Mouse (Mus musculus): ENCODE data around the gene BC080695. TPM values are rescaled to one million over a fixed set of nuclear protein-coding genes. Genes with fewer than 3 reads are reported as not detected.
"Not testable (repeated sequence)": the region's sequence is repeated elsewhere in the genome, so short reads cannot be mapped to it uniquely, and the experiment has no call there.

BC080695 gene
- polyA plus RNA-seq (2012; rRNA removed) = not detected in 2 replicates

DNA sequence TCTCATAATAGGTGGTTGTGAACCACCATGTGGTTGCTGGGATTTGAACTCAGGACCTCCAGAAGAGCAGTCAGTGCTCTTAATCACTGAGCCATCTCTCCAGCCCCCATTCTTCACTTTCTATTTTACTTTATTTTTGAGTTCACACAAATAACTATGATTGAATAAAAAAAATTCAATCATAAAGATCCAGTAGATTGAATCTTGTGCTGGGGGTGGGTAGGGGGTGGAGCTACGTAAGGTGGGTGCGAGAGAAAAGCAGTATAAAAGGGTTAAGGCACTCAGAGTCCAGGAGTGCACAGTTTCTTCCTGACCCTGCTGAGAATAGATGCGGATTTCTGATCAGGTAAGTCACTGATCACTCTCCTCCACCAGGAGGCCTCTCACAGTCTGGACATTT is at the start of gene BC080695, which contains the start of gene Gm13057:
Gene BC080695 (plus strand): TSS at position 301 of the 400 bp plus-strand sequence.
Gene Gm13057 (plus strand): TSS at position 310 of the 400 bp plus-strand sequence.
- not testable (repeated sequence) for DNase-seq (ENCODE audit: low spot score)

- no peak for DNase-seq (ENCODE audit: low spot score)
Observed at GRCm38 (mm10) chr4:143511043-143511442, 40.5 kb upstream of the BC080695 start, which contains the start of gene Gm13043. Gene Gm13043, plus strand, starts transcription at chr4:143511343.

DNA sequence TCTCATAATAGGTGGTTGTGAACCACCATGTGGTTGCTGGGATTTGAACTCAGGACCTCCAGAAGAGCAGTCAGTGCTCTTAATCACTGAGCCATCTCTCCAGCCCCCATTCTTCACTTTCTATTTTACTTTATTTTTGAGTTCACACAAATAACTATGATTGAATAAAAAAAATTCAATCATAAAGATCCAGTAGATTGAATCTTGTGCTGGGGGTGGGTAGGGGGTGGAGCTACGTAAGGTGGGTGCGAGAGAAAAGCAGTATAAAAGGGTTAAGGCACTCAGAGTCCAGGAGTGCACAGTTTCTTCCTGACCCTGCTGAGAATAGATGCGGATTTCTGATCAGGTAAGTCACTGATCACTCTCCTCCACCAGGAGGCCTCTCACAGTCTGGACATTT is 15.8 kb upstream of the BC080695 start, which contains the start of gene Gm13040:
Gene Gm13040 (plus strand): TSS at position 301 of the 400 bp plus-strand sequence.
- DNase-seq (ENCODE audit: low spot score) = not testable (repeated sequence)

GRCm38 (mm10) chr4:143611927-143612326 is 60.4 kb downstream of the BC080695 start:
- DNase-seq (ENCODE audit: low spot score) = not testable (repeated sequence)

- DNase-seq (ENCODE audit: low spot score) = not testable (repeated sequence)
Observed at GRCm38 (mm10) chr4:143614703-143615102, 63.2 kb downstream of the BC080695 start, which contains the start of gene Gm13083. Gene Gm13083, plus strand, starts transcription at chr4:143615003.

DNA sequence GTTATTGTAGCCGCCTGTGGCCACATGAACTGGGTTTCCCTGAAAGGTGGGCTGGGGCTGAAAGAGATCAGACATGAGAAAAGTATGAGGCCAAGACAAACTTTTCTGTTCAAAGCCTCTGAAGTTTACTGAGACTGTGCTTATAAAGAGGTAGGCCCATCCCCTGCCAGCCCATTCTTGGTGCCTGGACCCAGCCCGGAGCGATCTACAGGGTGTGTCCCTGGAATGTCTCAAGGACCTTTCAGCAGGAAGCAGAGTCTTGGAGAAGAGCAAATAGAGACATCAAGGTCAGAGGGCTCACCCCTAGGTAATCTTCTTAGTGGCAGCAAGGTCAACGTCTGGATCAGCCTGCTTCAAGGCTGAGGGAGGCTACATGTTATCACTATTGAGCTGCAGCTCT is 66.6 kb downstream of the BC080695 start:
- DNase-seq (ENCODE audit: low spot score) = not testable (repeated sequence)

Other genes starting within 250 kb of the BC080695 start
- 0.04 TPM in 1 of 2 replicates, not detected in the other for gene Lrrc38, start 201.9 kb upstream of the BC080695 start, polyA plus RNA-seq (2012; rRNA removed)
- not detected in 2 replicates for gene Pramel1, start 157.3 kb upstream of the BC080695 start, polyA plus RNA-seq (2012; rRNA removed)
- 9.2 and 10.6 TPM in 2 replicates for gene Pramef8, start 139.3 kb upstream of the BC080695 start, polyA plus RNA-seq (2012; rRNA removed)
- gene Oog4, start 101.4 kb upstream of the BC080695 start, polyA plus RNA-seq (2012; rRNA removed) = not detected in 2 replicates
- gene Gm13043, start 40.4 kb upstream of the BC080695 start, polyA plus RNA-seq (2012; rRNA removed) = not detected in 2 replicates
- not detected in 2 replicates for gene Gm13040, start 15.7 kb upstream of the BC080695 start, polyA plus RNA-seq (2012; rRNA removed)
- not detected in 2 replicates for gene Gm13057, start within 50 bp of the BC080695 start, polyA plus RNA-seq (2012; rRNA removed)
- not detected in 2 replicates for gene Gm13083, start 63.3 kb downstream of the BC080695 start, polyA plus RNA-seq (2012; rRNA removed)
- not detected in 2 replicates for gene Gm13088, start 105.5 kb downstream of the BC080695 start, polyA plus RNA-seq (2012; rRNA removed)
- gene Gm13089, start 151.0 kb downstream of the BC080695 start, polyA plus RNA-seq (2012; rRNA removed) = not detected in 2 replicates
- not detected in 2 replicates for gene Gm13078, start 167.8 kb downstream of the BC080695 start, polyA plus RNA-seq (2012; rRNA removed)
- not detected in 2 replicates for gene Gm13023, start 237.7 kb downstream of the BC080695 start, polyA plus RNA-seq (2012; rRNA removed)